Mouse (Mus musculus): ENCODE measurements around the gene Lcp1.

- TF ChIP-seq GATA1 (IDR thresholded peaks at IDR 0.05; ENCODE audit: borderline replicate concordance, low read length), result no peak
- TF ChIP-seq FLI1 (IDR thresholded peaks at IDR 0.05; ENCODE audit: low read length), result no peak
Observed at GRCm38 (mm10) chr14:75213752-75214151, 82.9 kb downstream of the Lcp1 start.
